Mouse (Mus musculus): ENCODE data around the gene Zcchc10.

GRCm38 (mm10) chr11:53345328-53345727, 20.8 kb downstream of the Zcchc10 start:
- no peak for TF ChIP-seq CTCF (IDR thresholded peaks at IDR 0.05; ENCODE audit: control insufficient read depth, insufficient read depth, insufficient replicate concordance, low read depth, low read length)
- no peak for TF ChIP-seq POLR2A (IDR thresholded peaks at IDR 0.05; ENCODE audit: control insufficient read depth, low read depth, low read length)

Data from testis, adult 2 months (tissue).